9 mouse cellular contexts compared by ENCODE assay signal in genomic region chr1:106901406-106901805, GRCm38 (mm10). TPM values are rescaled to one million over a fixed set of nuclear protein-coding genes. Genes with fewer than 3 reads are reported as not detected.
DNase-seq lines count a peak whose midpoint lies in the region; ATAC-seq and TF ChIP-seq lines count a peak whose summit lies in the region.
"Had no signal": no experiment of that assay in that cellular context is flagged by ENCODE, and none has a peak within 500 bp of the region (broad histone marks: within the 10 kb centered on the region; RNA-seq: fewer than 3 reads in every experiment).

No protein-coding gene starts in this region.

- no peak for ATAC-seq in kidney, embryonic 16.5 days (ENCODE audit: low FRiP score, low TSS enrichment)
- no peak for ATAC-seq in erythroblast, adult 5-6 weeks (replicated peaks; ENCODE audit: low FRiP score, poor library complexity, severe bottlenecking)

- TF ChIP-seq CTCF in E14TG2a.4 (conservative IDR thresholded peaks at IDR 0.05; ENCODE audit: low read length), result peak; percentile 68

- H3K27ac ChIP-seq in kidney, embryonic 16.5 days (ENCODE audit: low read length), result no peak overlapping the region

- 26% methylated on average over 4 of the region's 4 CpGs for WGBS in kidney, embryonic 16.5 days

- H3K4me2 ChIP-seq in kidney, embryonic 16.5 days (replicated peaks; ENCODE audit: low read depth, low read length), result no peak overlapping the region

- no peak overlapping the region for H3K4me3 ChIP-seq in kidney, embryonic 16.5 days (ENCODE audit: low read length)
- H3K4me3 ChIP-seq in E14TG2a.4 (replicated peaks; ENCODE audit: low read length), result no peak overlapping the region

- no peaks in the 10 kb centered on the region for H3K27me3 ChIP-seq in kidney, embryonic 16.5 days (ENCODE audit: insufficient read depth, low read length)
- no peaks in the 10 kb centered on the region; the same call in 1 of the 2 replicates for H3K27me3 ChIP-seq in E14TG2a.4 (ENCODE audit: insufficient read depth, low read length)

- no peak overlapping the region for H3K9ac ChIP-seq in kidney, embryonic 16.5 days (replicated peaks; ENCODE audit: low read length)

- no peaks in the 10 kb centered on the region for H3K36me3 ChIP-seq in kidney, embryonic 16.5 days (ENCODE audit: insufficient read depth, low read length)
- no peaks in the 10 kb centered on the region for H3K36me3 ChIP-seq in E14TG2a.4 (ENCODE audit: insufficient read depth, low read length)

- H3K4me1 ChIP-seq in kidney, embryonic 16.5 days (ENCODE audit: insufficient read depth, low read length), result no peaks in the 10 kb centered on the region
- H3K4me1 ChIP-seq in E14TG2a.4 (replicated peaks; ENCODE audit: low read depth, low read length), result no peaks in the 10 kb centered on the region

- DNase-seq in kidney, adult 9 months, result peak; percentile 23
- DNase-seq in WW6 (ENCODE audit: low read depth, low spot score), result peak; percentile 9
- peak; percentile 84 for DNase-seq in gonadal fat pad, adult 2 months (ENCODE audit: low read depth)
- DNase-seq in lung, postnatal 14 days, result peak; percentile 1
- no peak for DNase-seq in cerebellum, postnatal 36 days

- H3K9me3 ChIP-seq in kidney, embryonic 16.5 days (ENCODE audit: low read length), result no peaks in the 10 kb centered on the region
- no peaks in the 10 kb centered on the region for H3K9me3 ChIP-seq in E14TG2a.4 (ENCODE audit: low read length)

RNA-seq across cellular contexts. Expression of gene Serpinb12, which starts 32.8 kb away (rescaled TPM):
- polyA plus RNA-seq in kidney, embryonic 16.5 days (2015; fragmentation: Nextera tagmentation; extraction: Ambion mirVana), result 0.10 TPM in 1 of 2 replicates, not detected in the other
- polyA plus RNA-seq in gonadal fat pad, adult 2 months (2012; rRNA removed), result 0.20 and 0.43 TPM in 2 replicates
- total RNA-seq in erythroblast, adult 5-6 weeks (2015; ENCODE audit: low replicate concordance), result not detected in 2 replicates
- not detected in 2 replicates for total RNA-seq in erythroblast, adult 5-6 weeks (2017; ENCODE audit: low replicate concordance)
- polyA plus RNA-seq: frontal cortex, adult 2 months had no signal

RNA-seq across cellular contexts. Expression of gene Serpinb5, which starts 40.4 kb away (rescaled TPM):
- polyA plus RNA-seq in kidney, embryonic 16.5 days (2015; fragmentation: Nextera tagmentation; extraction: Ambion mirVana), result 0.20 TPM in 1 of 2 replicates, not detected in the other
- polyA plus RNA-seq in gonadal fat pad, adult 2 months (2012; rRNA removed), result 1.9 and 2.1 TPM in 2 replicates
- not detected in 2 replicates for total RNA-seq in erythroblast, adult 5-6 weeks (2015; ENCODE audit: low replicate concordance)
- not detected in 2 replicates for total RNA-seq in erythroblast, adult 5-6 weeks (2017; ENCODE audit: low replicate concordance)

Comparison
In these comparisons a context has a peak if more than half of its experiments do, and no peak if none do; other contexts are left out.
1. DNase-seq: peak in kidney, adult 9 months (single experiment), WW6 (single experiment), gonadal fat pad, adult 2 months (single experiment) and lung, postnatal 14 days (single experiment); none in cerebellum, postnatal 36 days (0 of 2).